Mouse (Mus musculus) CD8-positive naive resting alpha-beta T cell, adult 2 months (primary cell): Measurements from ENCODE around the gene Rab1a.
"Not testable (repeated sequence)": the region's sequence is repeated elsewhere in the genome, so short reads cannot be mapped to it uniquely, and the experiment has no call there.

Source experiments
- DNase-seq, 2 experiments: peaks; one replicate each; pipeline ENCODE4 v3.0.0; 2022; ENCODE audit warnings: low read depth in 2 of 2, low spot score in 2 of 2

The Rab1a gene

GRCm38 (mm10) chr11:20216415-20216814 lies 15.2 kb downstream of the Rab1a start:
- DNase-seq: no peak

GRCm38 (mm10) chr11:20217227-20217626 lies 16.0 kb downstream of the Rab1a start:
- DNase-seq: no peak

GRCm38 (mm10) chr11:20221671-20222070 lies 20.4 kb downstream of the Rab1a start:
- DNase-seq: not testable (repeated sequence)

- DNase-seq: no peak
Measured at GRCm38 (mm10) chr11:20224196-20224595, 23.0 kb downstream of the Rab1a start.

GRCm38 (mm10) chr11:20225938-20226337 lies 24.7 kb downstream of the Rab1a start:
- no peak for DNase-seq

GRCm38 (mm10) chr11:20228666-20229065 lies 27.4 kb downstream of the Rab1a start:
- DNase-seq: no peak

GRCm38 (mm10) chr11:20229311-20229710 lies 28.1 kb downstream of the Rab1a start:
- DNase-seq: no peak

GRCm38 (mm10) chr11:20230286-20230685 lies 29.1 kb downstream of the Rab1a start:
- DNase-seq: no peak

- no peak for DNase-seq
Measured at GRCm38 (mm10) chr11:20231128-20231878, 30.1 kb downstream of the Rab1a start.

GRCm38 (mm10) chr11:20232016-20232755 lies 31.0 kb downstream of the Rab1a start:
- no peak for DNase-seq

- no peak for DNase-seq
Measured at GRCm38 (mm10) chr11:20234233-20234632, 33.0 kb downstream of the Rab1a start.

- no peak for DNase-seq
Measured at GRCm38 (mm10) chr11:20237018-20237417, 35.8 kb downstream of the Rab1a start.

- no peak for DNase-seq
Measured at GRCm38 (mm10) chr11:20237976-20238375, 36.7 kb downstream of the Rab1a start.

GRCm38 (mm10) chr11:20239279-20239861 lies 38.1 kb downstream of the Rab1a start:
- no peak for DNase-seq

GRCm38 (mm10) chr11:20240331-20240730 lies 39.1 kb downstream of the Rab1a start:
- DNase-seq: no peak

GRCm38 (mm10) chr11:20241311-20241710 lies 40.1 kb downstream of the Rab1a start:
- DNase-seq: no peak

GRCm38 (mm10) chr11:20242366-20243056 lies 41.3 kb downstream of the Rab1a start:
- no peak for DNase-seq

GRCm38 (mm10) chr11:20243214-20243913 lies 42.1 kb downstream of the Rab1a start:
- no peak for DNase-seq

- DNase-seq: no peak
Measured at GRCm38 (mm10) chr11:20244336-20245290, 43.4 kb downstream of the Rab1a start.

GRCm38 (mm10) chr11:20245316-20245715 lies 44.1 kb downstream of the Rab1a start:
- DNase-seq: no peak
